Mouse (Mus musculus) heart, postnatal 0 days (tissue): ENCODE results near the gene Mex3b.

ENCODE experiments used
- CTCF ChIP-seq: IDR thresholded peaks from 2 replicates; pipeline ENCODE4 v1.5.1; 2016; ENCODE audit warnings: antibody characterized with exemption, control low read depth, low read depth
- EP300 ChIP-seq: IDR thresholded peaks from 2 replicates; pipeline ENCODE4 v1.6.1; 2016; ENCODE audit warnings: antibody characterized with exemption, low read depth

- TF ChIP-seq CTCF (no peak), EP300 (no peak)
These were observed 1.4 kb downstream of the Mex3b start for GRCm38 (mm10) chr7:82868309-82869230.
